9 mouse cellular contexts compared by ENCODE assay signal in genomic region chr9:81863181-81863887, GRCm38 (mm10). TPM values are rescaled to one million over a fixed set of nuclear protein-coding genes. Genes with fewer than 3 reads are reported as not detected.
DNase-seq lines count a peak whose midpoint lies in the region; ATAC-seq and TF ChIP-seq lines count a peak whose summit lies in the region.
"Had no signal": no experiment of that assay in that cellular context is flagged by ENCODE, and none has a peak within 500 bp of the region (broad histone marks: within the 10 kb centered on the region; RNA-seq: fewer than 3 reads in every experiment).

Mei4 (plus strand) TSS chr9:81863670.

- no peaks in the 10 kb centered on the region for H3K9me3 ChIP-seq in G1E (replicated peaks)
- H3K9me3 ChIP-seq in forebrain, postnatal 0 days (ENCODE audit: low read length), result no peaks in the 10 kb centered on the region
- H3K9me3 ChIP-seq in hindbrain, embryonic 14.5 days (ENCODE audit: control insufficient read depth, low read length), result no peaks in the 10 kb centered on the region

- WGBS in forebrain, postnatal 0 days, result 2% methylated on average over 32 of the region's 32 CpGs
- 4% methylated on average over 32 of the region's 32 CpGs for WGBS in hindbrain, embryonic 14.5 days

- H3K27me3 ChIP-seq in G1E (ENCODE audit: insufficient read depth, low read length), result no peaks in the 10 kb centered on the region
- no peaks in the 10 kb centered on the region; the same call in 1 of the 2 replicates for H3K27me3 ChIP-seq in forebrain, postnatal 0 days (ENCODE audit: insufficient read depth, low read length)
- H3K27me3 ChIP-seq in hindbrain, embryonic 14.5 days (ENCODE audit: control insufficient read depth, insufficient read depth, low read length), result peaks cover 8% of the 10 kb centered on the region; the same call in 1 of the 2 replicates

- peaks cover 6% of the 10 kb centered on the region for H3K4me1 ChIP-seq in G1E (ENCODE audit: insufficient read depth, low read depth, low read length)
- H3K4me1 ChIP-seq in forebrain, postnatal 0 days (ENCODE audit: insufficient read depth), result no peaks in the 10 kb centered on the region
- no peaks in the 10 kb centered on the region for H3K4me1 ChIP-seq in hindbrain, embryonic 14.5 days (replicated peaks; ENCODE audit: control insufficient read depth, insufficient read depth, low read length)

- peak within 1 kb of the TSS; percentile 39 for H3K9ac ChIP-seq in forebrain, postnatal 0 days
- peak within 1 kb of the TSS; percentile 59 for H3K9ac ChIP-seq in hindbrain, embryonic 14.5 days

- peak; percentile 89 for ATAC-seq in G1E (ENCODE audit: extremely low read depth, insufficient number of reproducible peaks, low FRiP score, poor library complexity, severe bottlenecking)
- ATAC-seq in forebrain, postnatal 0 days, result peak; percentile 100
- peak; percentile 98 for ATAC-seq in hindbrain, embryonic 14.5 days (ENCODE audit: low FRiP score)

- H3K36me3 ChIP-seq in G1E (replicated peaks), result no peaks in the 10 kb centered on the region
- H3K36me3 ChIP-seq in forebrain, postnatal 0 days (ENCODE audit: insufficient read depth), result no peaks in the 10 kb centered on the region
- no peaks in the 10 kb centered on the region for H3K36me3 ChIP-seq in hindbrain, embryonic 14.5 days (replicated peaks; ENCODE audit: control insufficient read depth, insufficient read depth)

- DNase-seq in G1E (ENCODE audit: low spot score), result peak; percentile 19
- DNase-seq in cerebellum, adult 8-10 months, result peak; percentile 23
- peak; percentile 87 for DNase-seq in forebrain, postnatal 0 days
- peak; percentile 76 for DNase-seq in hindbrain, embryonic 14.5 days (ENCODE audit: low spot score)
- peak; percentile 60 to 67 for DNase-seq in layer of hippocampus, postnatal 25 days (ENCODE audit: extremely low spot score in 1 of 2, low spot score in 1 of 2)
- DNase-seq in lung, postnatal 10 days, result peak; percentile 51
- peak; percentile 13 for DNase-seq in retina, adult 2 months (ENCODE audit: low read depth, low spot score)
- DNase-seq in thymus, postnatal 14 days, result peak; percentile 94

- H3K27ac ChIP-seq in forebrain, postnatal 0 days (ENCODE audit: low read depth, low read length), result no peak within 1 kb of the TSS
- no peak within 1 kb of the TSS for H3K27ac ChIP-seq in hindbrain, embryonic 14.5 days

- no peak for TF ChIP-seq CTCF in G1E (IDR thresholded peaks at IDR 0.05; ENCODE audit: low read depth, low read length)
- TF ChIP-seq CTCF in forebrain, postnatal 0 days (IDR thresholded peaks at IDR 0.05; ENCODE audit: low read depth), result peak; percentile 75

- peak within 1 kb of the TSS; percentile 57 for H3K4me2 ChIP-seq in forebrain, postnatal 0 days (ENCODE audit: low read depth)
- peak within 1 kb of the TSS; percentile 69 for H3K4me2 ChIP-seq in hindbrain, embryonic 14.5 days (replicated peaks)

- peak within 1 kb of the TSS; percentile 69 for H3K4me3 ChIP-seq in G1E (ENCODE audit: low read depth, low read length)
- H3K4me3 ChIP-seq in forebrain, postnatal 0 days (ENCODE audit: low read depth, low read length), result peak within 1 kb of the TSS; percentile 43
- peak within 1 kb of the TSS; percentile 56 for H3K4me3 ChIP-seq in hindbrain, embryonic 14.5 days (replicated peaks; ENCODE audit: low read length)

RNA-seq across cellular contexts. Expression of gene Mei4, which starts in this region (rescaled TPM):
- total RNA-seq in G1E (2014; fragmentation: Nextera tagmentation), result 3.6 and 4.6 TPM in 2 replicates
- total RNA-seq in G1E (2017), result 1.8 and 2.1 TPM in 2 replicates
- 0.31 and 0.51 TPM in 2 replicates for polyA plus RNA-seq in G1E (2012)
- 2.2 and 2.3 TPM in 2 replicates for total RNA-seq in forebrain, postnatal 0 days (2014; rRNA removed)
- polyA plus RNA-seq in forebrain, postnatal 0 days (2015; fragmentation: Nextera tagmentation; extraction: Ambion mirVana), result 1.3 and 1.5 TPM in 2 replicates
- 1.5 and 2.6 TPM in 2 replicates for polyA plus RNA-seq in hindbrain, embryonic 14.5 days (2014; fragmentation: Nextera tagmentation; extraction: Ambion mirVana)
- total RNA-seq in layer of hippocampus, postnatal 25 days (2021), result 1 to 10 TPM; 1.1 TPM
- total RNA-seq: gastrocnemius, postnatal 36 days had no signal

Comparison
In these comparisons a context has a peak if more than half of its experiments do, and no peak if none do; other contexts are left out.
1. DNase-seq: peak in every context shown above with its lines; median percentile 94 in thymus, postnatal 14 days; 87 in forebrain, postnatal 0 days; 76 in hindbrain, embryonic 14.5 days; 64 in layer of hippocampus, postnatal 25 days; 51 in lung, postnatal 10 days; 23 in cerebellum, adult 8-10 months; 19 in G1E; 13 in retina, adult 2 months.